Mouse (Mus musculus): ENCODE results near the gene Tiam2.

DNA sequence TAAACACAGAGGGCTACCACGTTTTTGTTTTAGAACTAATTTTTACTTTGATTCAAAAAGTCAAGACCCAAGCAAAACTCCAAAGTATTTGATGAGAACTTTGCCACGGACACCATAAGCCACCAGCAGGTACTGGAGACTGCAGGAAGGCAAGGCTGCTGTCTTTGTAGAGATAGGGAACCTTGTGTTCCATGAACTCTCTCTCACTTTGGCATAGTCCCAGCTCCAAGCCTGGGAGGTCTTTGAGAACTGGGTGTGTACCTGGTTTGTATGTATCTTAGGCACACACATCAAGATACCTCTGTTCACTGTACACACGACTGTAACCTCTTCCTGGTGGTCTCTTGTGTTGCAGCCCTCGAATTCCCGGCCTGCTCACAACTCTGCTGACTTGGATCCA, 187.9 kb downstream of the Tiam2 start:
- TF ChIP-seq CTCF (IDR thresholded peaks at IDR 0.05; ENCODE audit: low read depth, low read length) (no peak), POLR2A (IDR thresholded peaks at IDR 0.05; ENCODE audit: borderline replicate concordance, low read depth, low read length) (no peak)
